Mouse (Mus musculus): ENCODE results near the gene Cacna1a.

Gene Cacna1a

DNA sequence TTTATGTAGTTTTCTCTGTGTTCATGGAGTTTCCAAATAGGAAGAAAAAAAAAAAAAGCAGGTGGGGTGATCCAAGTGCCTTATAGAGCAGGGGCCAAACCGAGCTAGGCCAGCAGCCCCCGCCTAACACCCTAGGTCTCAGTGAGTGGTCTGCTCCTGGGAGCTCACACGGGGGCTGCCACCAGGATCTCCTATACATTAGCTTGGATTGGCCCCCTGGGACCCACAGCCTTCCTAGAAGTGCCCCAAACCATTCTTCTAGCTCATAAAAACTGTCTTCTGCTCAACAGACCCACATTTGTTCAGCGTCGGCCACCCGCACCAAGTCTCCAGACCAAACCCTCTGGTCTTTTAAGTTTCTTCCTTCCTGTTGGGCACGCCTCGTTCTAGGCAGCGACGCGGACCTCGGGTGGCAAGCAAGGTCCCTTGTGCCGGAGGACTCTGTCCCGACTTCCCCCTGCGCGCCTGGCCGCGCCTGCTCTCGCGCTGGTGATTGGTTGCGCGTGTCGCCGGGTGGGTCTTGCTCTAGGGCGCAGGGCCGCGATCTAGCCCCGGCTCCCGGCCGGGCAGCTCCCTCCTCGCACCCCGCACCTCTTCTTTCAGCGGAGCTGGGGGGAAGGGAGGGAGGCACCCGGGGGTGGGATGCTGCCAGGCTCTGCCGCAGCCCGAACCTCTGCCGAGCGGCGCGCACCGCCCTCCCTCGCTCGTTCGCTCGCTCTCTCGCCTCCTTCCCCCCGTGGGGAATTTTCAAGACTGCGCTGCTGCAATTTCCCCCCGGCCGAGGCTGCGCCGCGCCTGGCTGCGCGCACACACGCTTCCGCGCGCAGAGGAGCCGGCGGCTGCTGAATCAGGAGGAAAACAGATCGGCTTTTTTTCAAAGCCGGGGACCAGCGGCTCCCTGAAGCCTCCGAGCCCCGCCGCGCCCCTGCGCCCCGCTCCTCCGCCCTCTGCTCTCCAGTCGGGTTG is 25.9 kb downstream of the Cacna1a start:
- in situ Hi-C loops (cut with MboI, MseI) = no loop called here

DNA sequence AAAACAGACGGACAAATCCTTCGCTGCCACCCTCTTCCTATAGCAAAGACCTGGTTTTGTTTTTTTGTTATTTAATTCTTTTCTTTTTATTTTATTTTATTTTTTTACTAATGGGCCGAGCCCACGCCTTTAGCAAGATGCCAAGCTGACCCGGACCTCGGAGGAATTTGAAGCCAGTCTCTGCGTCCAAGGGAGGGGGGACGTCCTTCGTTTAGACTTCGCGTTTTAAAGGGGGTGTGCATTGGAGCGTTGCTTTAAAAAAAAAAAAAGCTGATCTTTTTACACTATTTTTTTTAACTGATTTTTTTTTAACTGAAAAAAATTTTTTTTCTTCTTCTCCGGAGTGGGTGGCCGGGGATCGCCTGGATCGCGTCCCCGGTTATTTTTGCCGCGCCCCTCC is 26.7 kb downstream of the Cacna1a start:
- in situ Hi-C loops (cut with MboI, MseI) = no loop called here

- in situ Hi-C loops (cut with MboI, MseI) = no loop called here
These were observed 27.2 kb downstream of the Cacna1a start for GRCm38 (mm10) chr8:84415378-84415898.

DNA sequence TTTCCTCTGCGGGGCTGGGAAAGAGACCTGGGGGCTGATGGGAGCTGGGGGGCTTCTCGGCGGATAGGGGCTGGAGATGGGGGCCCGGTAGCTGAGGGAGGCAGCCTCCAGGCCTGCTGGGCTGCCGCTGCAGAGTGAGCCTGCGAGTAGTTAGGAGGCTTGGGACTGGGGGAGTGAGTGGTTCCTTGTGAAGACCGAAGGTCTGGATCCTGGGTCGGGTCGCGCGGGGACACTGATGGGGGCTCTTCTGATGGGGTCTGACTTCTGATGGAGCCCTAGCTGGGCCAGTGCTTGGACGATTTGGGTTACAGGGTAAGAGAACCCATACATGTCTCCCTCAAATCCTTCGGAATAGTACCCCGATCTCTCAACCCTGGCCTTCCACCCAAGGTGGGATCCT is 27.8 kb downstream of the Cacna1a start:
- in situ Hi-C loops (cut with MboI, MseI) = no loop called here

GRCm38 (mm10) chr8:84416915-84417314 is 28.7 kb downstream of the Cacna1a start:
- in situ Hi-C loops (cut with MboI, MseI) = no loop called here

- in situ Hi-C loops (cut with MboI, MseI) = no loop called here
These were observed 29.6 kb downstream of the Cacna1a start for GRCm38 (mm10) chr8:84417840-84418239.

DNA sequence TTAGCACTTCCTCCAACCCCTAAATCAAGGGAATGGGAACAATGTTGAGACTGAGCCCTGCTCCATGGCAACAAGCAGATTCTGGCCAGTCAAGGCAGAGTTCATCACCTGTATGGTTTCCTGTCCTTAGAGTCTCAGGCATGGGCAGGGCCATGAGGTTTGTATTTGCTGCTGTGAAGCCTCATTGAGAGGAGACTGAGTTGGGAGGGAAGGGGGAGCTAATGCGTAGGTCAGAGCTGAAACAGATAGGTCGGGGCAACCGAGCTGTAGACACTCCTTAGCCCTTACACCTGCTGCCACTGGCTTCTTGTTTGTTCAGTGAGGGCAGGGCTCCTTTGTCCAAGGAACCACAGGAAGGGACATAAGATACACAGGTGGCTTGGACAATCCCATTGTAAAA is 36.2 kb downstream of the Cacna1a start:
- in situ Hi-C loops (cut with MboI, MseI) = no loop called here

DNA sequence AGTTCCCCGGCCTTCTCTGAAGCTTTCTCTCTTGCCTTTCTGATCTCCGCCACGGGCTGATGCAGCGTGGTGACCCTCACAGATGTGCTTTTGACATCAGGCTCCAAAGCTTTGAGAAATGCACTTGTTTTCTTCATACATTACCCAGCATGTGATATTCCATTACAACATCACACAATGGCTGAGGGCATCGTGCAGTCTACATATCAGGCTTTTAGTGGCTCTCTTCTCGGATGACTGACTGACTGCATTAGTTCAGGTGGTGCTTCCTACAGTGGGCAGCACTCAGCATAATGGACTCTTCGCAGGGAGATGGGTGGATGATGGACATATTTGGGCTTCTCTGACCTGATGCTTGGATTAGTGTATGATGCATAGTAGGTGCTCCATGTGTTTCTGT is 37.8 kb downstream of the Cacna1a start:
- in situ Hi-C loops (cut with MboI, MseI) = no loop called here

- in situ Hi-C loops (cut with MboI, MseI) = no loop called here
These were observed 38.3 kb downstream of the Cacna1a start for GRCm38 (mm10) chr8:84426582-84426981.

- in situ Hi-C loops (cut with MboI, MseI) = no loop called here
These were observed 39.8 kb downstream of the Cacna1a start for GRCm38 (mm10) chr8:84428034-84428433.

DNA sequence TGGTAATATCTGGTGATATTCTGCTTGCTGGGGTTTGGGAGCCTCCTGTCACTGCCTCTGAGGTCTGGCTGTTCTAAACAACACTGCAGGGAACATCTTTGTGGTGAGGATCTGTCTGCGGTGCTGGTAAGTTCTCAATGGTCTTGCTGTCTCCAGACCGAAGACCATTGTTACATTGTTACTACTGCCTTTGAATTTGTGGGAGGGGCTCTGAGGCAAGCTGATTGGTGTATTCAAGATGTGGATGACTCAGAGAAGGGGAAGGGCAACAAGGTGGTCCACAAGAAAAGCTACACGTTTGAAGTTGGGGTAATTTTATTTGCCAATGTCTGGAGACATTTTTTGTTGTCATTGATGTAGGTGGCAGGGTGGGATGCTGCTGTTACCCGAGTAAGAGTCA is 40.8 kb downstream of the Cacna1a start:
- in situ Hi-C loops (cut with MboI, MseI) = no loop called here

DNA sequence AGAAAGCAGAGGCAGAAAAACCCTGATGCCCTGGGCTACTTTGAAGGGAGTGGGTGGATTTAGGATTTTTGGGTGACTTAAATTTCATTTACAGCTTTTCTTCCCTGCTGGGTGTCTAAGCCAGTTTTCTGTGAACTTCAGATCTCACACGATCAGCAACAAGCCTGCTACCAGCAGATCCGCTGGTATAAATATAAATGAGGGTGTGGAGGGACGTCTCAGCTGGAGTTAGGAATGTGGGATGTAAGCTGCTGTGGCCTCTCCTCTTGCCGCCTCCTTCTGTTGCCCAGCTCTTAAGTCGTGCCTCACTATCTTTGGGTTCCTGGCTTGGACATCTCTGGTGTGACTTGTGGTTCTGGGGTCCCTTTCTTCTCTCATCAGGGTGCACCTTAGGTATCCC is 41.3 kb downstream of the Cacna1a start:
- in situ Hi-C loops (cut with MboI, MseI) = no loop called here

DNA sequence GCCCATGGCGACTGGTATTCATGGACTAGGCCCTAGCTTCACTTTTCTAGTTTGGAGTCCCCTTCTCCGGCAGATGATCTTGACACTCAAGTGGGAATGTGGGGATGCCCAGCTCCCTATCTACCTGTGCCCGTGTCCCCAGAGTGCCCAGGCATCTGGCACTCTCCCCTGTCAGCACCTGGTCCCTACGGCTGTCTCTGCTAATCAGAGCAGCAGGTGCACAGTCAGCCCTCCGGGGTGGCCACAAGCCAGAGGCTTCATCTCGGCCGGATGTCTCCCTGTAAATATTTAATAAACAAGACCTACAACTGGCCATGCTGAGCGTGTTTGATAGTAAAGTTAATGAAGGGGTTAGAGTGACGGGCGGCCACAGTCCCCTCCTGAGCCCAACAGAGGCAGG is 47.1 kb downstream of the Cacna1a start:
- in situ Hi-C loops (cut with MboI, MseI) = no loop called here

DNA sequence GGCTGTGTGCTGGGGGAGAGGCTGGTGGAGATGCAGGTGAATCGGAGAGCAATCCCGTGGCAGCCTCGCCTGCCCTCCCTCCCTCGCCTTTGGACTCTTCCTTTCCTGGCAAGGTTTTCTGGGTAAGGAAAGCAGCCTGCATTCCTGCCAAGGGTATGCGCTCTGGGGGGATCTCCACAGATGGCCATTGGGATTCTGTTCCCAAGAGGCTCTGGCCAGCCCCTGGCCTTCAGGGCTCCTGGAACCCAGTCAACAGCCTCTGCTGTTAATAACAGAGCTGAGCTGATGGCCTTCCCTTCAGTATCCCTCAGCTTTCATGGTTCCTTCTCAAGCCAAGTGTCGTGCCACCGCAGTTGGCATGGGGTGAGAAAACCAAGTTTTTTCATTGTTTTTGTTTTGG is 51.6 kb downstream of the Cacna1a start:
- in situ Hi-C loops (cut with MboI, MseI) = loop anchor here (10.0 kb wide), 1 partner anchor 1025 kb away; no protein-coding TSS in a partner anchor

GRCm38 (mm10) chr8:84442043-84442442 is 53.8 kb downstream of the Cacna1a start:
- in situ Hi-C loops (cut with MboI, MseI) = loop anchor here (10.0 kb wide), 1 partner anchor 1023 kb away; no protein-coding TSS in a partner anchor

DNA sequence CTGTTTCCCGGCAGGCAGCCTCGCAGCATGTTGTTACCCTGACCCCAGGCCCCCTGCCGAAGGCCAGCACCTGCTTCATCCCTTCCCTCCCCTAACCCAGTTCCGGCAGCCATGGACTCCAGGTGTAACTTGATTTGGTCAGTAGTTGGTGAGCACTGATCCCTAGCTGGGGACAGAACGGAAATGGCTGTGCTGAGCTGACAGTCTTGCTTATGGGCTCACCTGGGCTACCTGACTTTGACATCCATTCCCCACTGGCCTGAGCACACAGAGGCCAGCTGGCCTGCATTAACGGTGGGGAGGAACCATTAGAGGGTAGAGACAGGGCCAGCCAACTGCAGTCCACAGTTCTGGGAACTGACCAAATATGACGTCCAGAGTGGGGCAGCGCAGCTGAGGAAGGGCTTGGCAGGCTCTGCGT is 58.3 kb downstream of the Cacna1a start:
- in situ Hi-C loops (cut with MboI, MseI) = loop anchor here (10.0 kb wide), 1 partner anchor 1018 kb away; no protein-coding TSS in a partner anchor

GRCm38 (mm10) chr8:84454532-84454931 is 66.3 kb downstream of the Cacna1a start:
- in situ Hi-C loops (cut with MboI, MseI) = no loop called here

GRCm38 (mm10) chr8:84458853-84459252 is 70.6 kb downstream of the Cacna1a start:
- in situ Hi-C loops (cut with MboI, MseI) = no loop called here

DNA sequence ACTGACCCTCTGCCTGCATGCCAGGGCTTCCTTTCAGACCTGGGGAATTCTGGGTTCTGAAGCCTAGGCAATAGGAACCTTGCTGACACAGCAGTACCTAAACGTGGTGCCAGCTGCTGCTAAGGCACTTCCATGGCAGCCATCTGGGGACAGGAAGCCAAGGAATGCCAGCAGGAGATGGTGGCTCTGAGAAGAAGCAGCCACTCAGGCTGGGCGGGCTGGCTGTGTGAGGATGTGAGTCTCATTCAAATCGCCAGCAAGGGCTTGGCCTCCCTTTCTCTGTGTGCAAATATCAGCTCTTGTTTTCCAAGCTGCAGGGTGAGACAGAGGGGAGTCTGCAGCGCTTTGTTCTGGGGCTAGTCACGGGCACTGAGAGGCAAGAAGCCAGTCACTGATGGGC is 71.0 kb downstream of the Cacna1a start:
- in situ Hi-C loops (cut with MboI, MseI) = no loop called here

GRCm38 (mm10) chr8:84460698-84461097 is 72.5 kb downstream of the Cacna1a start:
- in situ Hi-C loops (cut with MboI, MseI) = no loop called here

- in situ Hi-C loops (cut with MboI, MseI) = no loop called here
These were observed 78.7 kb downstream of the Cacna1a start for GRCm38 (mm10) chr8:84466932-84467331.

- in situ Hi-C loops (cut with MboI, MseI) = no loop called here
These were observed 80.8 kb downstream of the Cacna1a start for GRCm38 (mm10) chr8:84469076-84469475.

All from regulatory T cell (primary cell).